Mouse (Mus musculus): Measurements from ENCODE around the gene Pomgnt1.

DNA sequence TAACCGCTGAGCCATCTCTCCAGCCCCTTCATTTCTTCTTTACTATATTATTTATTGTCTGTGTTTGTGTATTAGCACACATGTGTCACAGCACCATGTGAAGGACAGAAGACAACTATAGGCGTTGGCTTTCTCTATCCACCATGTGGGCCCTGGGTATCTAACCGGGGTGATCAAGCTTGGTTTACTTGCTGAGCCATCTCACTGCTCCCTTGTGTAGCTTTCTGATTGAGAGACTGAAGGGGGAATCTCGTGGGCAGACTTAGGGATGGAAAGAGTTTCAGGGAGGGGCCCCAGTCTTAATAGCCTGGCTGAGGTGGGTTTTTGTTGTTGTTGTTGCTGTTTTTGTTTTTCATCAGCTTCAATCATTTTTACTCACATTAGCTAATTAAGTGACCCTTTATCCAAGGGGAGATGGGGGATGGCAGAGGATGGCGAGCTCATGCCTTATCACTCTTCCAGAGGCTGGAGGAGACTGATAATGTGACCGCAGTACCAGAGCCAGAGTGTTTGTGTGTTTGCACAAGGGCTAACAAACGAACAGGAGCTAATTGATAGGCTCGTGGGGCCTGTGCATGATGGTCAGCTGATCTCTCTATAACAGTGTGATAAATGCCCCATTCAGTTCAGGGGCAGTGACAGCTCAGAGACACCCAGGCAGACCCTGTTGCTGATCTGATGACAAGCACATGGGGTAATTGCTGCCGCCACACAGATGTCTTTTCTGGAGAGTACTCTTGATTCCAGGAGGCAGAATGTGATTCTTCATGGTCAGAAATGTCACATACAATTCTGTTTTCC lies 70.1 kb downstream of the Pomgnt1 start:
- TF ChIP-seq POLR2A (IDR thresholded peaks at IDR 0.05; ENCODE audit: low read depth, low read length) (no peak), USF2 (conservative IDR thresholded peaks at IDR 0.05; ENCODE audit: low read depth, low read length) (no peak), PAX5 (IDR thresholded peaks at IDR 0.05; ENCODE audit: low read length) (no peak), MAZ (IDR thresholded peaks at IDR 0.05; ENCODE audit: low read depth, low read length) (no peak), ZC3H11A (IDR thresholded peaks at IDR 0.05; ENCODE audit: low read depth, low read length) (no peak)

Data from CH12.LX (cell line).